Mouse (Mus musculus) myocyte (in vitro differentiated cells): ENCODE data around the gene Idh3b.

Source experiments
- MAX ChIP-seq: IDR thresholded peaks from one replicate; pipeline ENCODE4 v1.6.1; 2011; ENCODE audit warnings: low read depth, mild to moderate bottlenecking, control low read depth
- POLR2A ChIP-seq: IDR thresholded peaks from one replicate; pipeline ENCODE4 v1.6.1; 2011; ENCODE audit warnings: low read depth, mild to moderate bottlenecking, control low read depth, moderate library complexity; ENCODE audit not compliant: insufficient read length

GRCm38 (mm10) chr2:130268074-130268473, 16.3 kb downstream of the Idh3b start:
- TF ChIP-seq POLR2A, result no peak
- no peak for TF ChIP-seq MAX
